Mouse (Mus musculus) testis, postnatal 10 days (tissue): ENCODE measurements around the gene Ext2.

Experiments used
- DNase-seq: peaks from one replicate; pipeline ENCODE4 v3.0.0; 2021; ENCODE audit warnings: low spot score

The Ext2 gene

DNA sequence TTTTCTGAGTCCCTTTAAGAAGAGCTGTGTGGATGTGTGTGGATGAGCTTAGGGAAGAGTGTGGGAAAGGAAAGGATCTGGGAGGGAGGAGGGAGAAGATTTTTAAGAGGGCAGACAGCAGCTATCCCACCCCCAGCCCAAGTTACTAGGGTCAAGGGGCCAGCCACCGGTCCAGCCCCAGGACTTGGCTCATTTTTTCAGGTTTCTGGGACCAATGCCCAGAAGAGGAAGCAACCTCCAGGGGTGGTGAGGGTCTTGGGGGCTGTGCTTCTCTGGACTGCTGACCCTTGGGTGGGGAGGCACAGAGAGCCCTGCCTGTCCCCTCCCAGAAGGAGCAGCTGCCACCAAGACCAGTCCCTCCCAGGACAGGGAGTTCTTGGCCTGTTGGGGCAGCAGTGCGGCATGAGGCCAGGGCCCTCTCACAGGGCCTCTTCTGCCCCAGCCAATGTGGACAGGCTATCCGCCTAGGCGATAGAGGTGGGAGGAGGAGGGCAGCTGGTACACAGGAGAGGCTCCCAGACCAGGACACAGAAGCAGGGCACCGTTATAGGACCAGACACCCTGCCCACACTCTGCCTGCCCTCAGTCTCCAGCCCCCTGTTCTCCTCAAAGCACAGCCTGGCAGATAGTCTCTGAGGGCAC is 203.0 kb downstream of the Ext2 start:
- no peak for DNase-seq

DNA sequence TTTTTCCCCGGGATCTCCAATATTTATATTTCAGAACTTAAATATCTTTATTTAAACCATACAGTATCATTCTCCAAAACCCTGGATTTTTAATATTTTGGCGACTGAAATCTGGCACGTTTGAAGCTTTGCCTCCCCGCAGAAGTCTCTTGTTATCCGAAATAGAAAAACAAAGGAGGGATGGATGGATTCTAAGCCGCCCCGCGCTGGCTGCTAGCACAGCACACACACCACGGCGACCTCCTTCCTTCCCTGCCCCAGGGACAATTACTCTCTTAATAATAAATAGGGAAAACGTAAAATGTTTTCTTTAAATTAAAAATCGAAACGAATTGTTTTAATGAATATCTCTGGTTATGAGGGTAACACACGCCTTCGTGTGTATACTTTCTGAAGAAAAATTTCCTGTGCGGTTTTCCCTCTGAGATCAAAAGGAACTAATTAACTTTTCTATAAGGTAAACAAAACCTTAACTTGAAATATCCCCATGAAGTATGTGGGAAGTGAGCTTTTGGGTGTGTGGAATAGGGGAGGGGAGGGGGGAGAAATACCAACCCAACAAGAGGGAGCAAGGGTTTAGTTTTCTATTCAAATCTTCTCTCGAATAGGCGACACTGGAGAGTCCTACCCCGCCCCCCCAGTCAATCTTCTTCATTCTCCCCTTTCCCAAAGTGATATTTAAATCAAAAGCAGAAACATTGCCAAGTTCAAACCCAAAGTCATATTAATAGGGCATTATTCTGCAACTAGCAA is 203.7 kb downstream of the Ext2 start:
- no peak for DNase-seq

DNA sequence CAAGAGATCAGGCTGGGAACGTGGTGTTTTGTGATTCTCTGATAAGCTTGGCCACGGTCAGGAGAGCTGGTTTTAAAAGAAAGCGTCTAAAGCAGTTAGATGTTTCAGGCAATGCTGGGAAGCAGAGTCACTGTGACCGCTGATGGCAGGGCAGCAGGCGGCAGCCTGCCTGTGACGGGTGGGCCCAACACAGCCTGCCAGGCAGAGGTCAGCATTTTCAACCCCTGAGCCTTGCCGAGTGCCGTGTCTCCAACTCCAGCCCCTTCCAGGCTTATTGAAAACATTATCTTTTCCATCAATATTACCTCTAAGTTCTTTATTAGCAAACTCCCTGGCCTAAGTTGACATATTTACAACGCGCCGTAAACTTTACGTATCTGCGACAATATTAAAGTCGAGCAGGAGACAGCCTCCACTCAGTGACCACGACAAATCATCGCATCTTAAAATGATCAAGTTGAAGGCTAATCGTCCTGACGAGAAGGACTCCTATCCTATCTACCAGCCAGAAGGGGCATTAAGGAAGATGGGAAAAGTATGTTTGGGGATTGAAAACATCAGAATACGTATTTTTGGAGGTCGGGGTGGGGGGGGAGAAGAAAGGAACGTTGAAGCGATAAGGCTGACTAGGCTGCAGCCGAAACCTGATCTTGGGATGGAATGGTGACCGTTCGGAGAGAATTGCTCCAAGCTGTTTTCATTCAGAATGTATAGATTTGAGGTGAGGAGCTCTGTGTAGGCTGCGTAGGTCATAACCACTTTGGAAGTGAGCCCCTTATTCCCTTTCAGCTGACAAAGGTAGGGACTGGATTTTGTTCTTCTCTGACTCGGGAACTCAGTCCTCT is 206.3 kb downstream of the Ext2 start:
- no peak for DNase-seq

DNA sequence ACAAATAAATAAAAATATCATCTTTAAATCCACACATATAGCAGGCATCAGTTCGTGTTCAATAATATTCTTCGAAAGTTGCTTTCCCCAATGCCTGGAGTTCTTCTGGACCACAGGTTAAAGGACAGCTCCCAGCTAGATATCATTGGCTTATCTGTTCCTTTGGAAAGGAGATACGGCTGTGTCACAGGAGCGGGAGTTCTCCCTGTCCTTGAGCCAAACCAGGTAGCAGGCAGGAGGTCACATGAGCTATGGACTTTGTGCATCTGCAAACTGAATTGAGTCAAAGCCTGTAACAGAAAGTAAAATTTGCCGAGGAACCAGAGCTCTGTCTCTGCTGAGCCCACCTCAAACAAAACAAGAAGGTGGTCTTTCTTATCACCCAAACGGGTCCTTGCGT is 209.3 kb downstream of the Ext2 start:
- no peak for DNase-seq
